Mouse (Mus musculus): Measurements from ENCODE around the gene Stat6. TPM values are rescaled to one million over a fixed set of nuclear protein-coding genes. Genes with fewer than 3 reads are reported as not detected.

The Stat6 gene
- total and polyA plus RNA-seq, 2 experiments: 27.7 to 44.7 TPM

DNA sequence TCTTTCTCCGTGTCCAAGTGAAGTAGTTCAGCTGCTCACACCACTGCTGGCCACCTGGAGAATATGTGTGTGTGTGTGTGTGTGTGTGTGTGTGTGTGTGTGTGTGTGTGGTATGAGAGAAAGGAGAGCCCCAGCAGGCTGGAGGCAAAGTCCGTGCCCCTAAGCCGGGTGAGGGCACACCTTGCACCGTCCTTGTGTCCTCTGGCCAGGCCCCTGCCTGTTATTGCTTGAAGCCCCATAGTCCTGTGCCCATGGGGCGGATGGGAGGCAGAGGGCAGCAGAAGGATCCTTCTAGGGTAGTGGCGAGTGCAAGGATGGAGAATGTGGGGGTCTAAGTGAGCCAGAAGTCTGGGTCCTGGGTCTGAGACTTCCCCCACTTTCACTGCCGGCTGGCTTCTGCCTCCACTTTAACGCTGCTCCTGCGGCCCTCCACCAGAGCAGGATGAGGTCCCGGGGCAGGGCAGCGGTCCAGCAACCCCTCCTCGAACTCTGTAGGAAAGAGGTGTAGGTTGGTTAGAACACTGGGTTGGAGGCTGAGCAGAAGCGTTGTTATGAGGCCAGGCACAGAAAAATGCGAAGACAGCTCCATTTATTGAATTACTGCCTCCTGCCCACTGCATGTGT is 18.6 kb downstream of the Stat6 start:
- Histone ChIP-seq H3K27ac (replicated peaks; ENCODE audit: insufficient read depth, low read depth, low read length) (peak overlapping the region; percentile 82), H3K4me3 (ENCODE audit: insufficient read depth, low read depth, low read length) (peak overlapping the region; percentile 57), H3K27me3 (ENCODE audit: control insufficient read depth, insufficient read depth, low read length) (no peaks in the 10 kb centered on the region), H3K9ac (ENCODE audit: low read depth, low read length) (peak overlapping the region; percentile 76), H3K36me3 (ENCODE audit: control insufficient read depth, insufficient read depth, low read length) (peaks cover 6% of the 10 kb centered on the region), H3K4me1 (ENCODE audit: control insufficient read depth, insufficient read depth, low read length) (peaks cover 18% of the 10 kb centered on the region), H3K79me2 (ENCODE audit: control insufficient read depth, insufficient read depth, low read length) (peaks cover 9% of the 10 kb centered on the region; the same call in 1 of the 2 replicates)
- DNase-seq (ENCODE audit: extremely low read depth, low read depth, low spot score): peak; percentile 69
- TF ChIP-seq POLR2A (IDR thresholded peaks at IDR 0.05; ENCODE audit: extremely low read depth, insufficient read depth, low read length) (peak; percentile 14; the same call in 1 of the 2 replicates), CTCF (IDR thresholded peaks at IDR 0.05; ENCODE audit: low read depth, low read length) (no peak)
- WGBS: 13% methylated on average over 14 of the region's 14 CpGs

DNA sequence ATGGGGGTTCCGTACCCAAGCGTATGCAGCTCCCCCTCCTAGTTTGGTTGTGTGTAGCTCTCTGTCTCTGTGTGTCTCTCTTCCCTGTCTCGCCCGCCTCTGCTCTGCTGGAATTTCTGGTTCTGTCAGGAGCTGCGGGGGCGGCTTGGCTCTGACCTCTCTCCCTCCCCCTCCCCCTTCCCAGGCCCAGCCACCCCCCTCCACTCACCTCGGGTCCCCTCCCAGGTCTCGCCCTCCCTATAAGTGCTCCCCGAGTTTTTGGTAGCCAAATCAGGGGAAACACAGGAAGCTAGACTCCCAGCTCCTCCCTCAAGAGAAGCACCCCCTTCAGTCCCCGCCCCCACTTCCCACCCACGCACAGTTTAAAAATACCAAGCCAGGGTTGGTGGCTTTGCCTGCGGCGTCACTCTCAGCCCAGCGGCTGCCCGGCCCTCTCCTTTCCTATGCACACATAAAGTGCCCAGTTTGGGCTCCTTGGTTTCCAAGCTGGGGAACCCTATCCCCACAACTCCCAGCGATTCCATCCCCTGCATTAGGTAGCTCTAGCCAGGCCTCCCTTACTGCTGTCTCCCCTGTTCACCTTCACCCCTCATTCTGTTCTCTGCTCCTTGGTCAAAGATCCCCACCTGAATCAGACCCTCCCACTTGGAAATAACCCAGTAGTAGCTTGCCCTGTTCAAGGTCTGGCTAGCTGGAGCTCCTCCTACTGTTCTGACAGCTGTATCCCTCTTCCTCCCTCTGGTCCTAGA is 19.3 kb downstream of the Stat6 start:
- WGBS: under 1% methylated on average over 16 of the region's 16 CpGs
- H3K27me3 ChIP-seq (ENCODE audit: control insufficient read depth, insufficient read depth, low read length): no peaks in the 10 kb centered on the region
- H3K36me3 ChIP-seq (ENCODE audit: control insufficient read depth, insufficient read depth, low read length): peaks cover 6% of the 10 kb centered on the region
- peak overlapping the region; percentile 76 for H3K9ac ChIP-seq (ENCODE audit: low read depth, low read length)
- H3K4me1 ChIP-seq (ENCODE audit: control insufficient read depth, insufficient read depth, low read length): peaks cover 18% of the 10 kb centered on the region
- peaks cover 9% of the 10 kb centered on the region; the same call in 1 of the 2 replicates for H3K79me2 ChIP-seq (ENCODE audit: control insufficient read depth, insufficient read depth, low read length)
- no peak; the same call in 1 of the 2 replicates for TF ChIP-seq CTCF (IDR thresholded peaks at IDR 0.05; ENCODE audit: low read depth, low read length)
- TF ChIP-seq POLR2A (IDR thresholded peaks at IDR 0.05; ENCODE audit: extremely low read depth, insufficient read depth, low read length): peak; percentile 42; the same call in 1 of the 2 replicates
- peak overlapping the region; percentile 93 for H3K27ac ChIP-seq (replicated peaks; ENCODE audit: insufficient read depth, low read depth, low read length)
- H3K4me3 ChIP-seq (ENCODE audit: insufficient read depth, low read depth, low read length): peak overlapping the region; percentile 57
- DNase-seq (ENCODE audit: extremely low read depth, low read depth, low spot score): peak; percentile 96

DNA sequence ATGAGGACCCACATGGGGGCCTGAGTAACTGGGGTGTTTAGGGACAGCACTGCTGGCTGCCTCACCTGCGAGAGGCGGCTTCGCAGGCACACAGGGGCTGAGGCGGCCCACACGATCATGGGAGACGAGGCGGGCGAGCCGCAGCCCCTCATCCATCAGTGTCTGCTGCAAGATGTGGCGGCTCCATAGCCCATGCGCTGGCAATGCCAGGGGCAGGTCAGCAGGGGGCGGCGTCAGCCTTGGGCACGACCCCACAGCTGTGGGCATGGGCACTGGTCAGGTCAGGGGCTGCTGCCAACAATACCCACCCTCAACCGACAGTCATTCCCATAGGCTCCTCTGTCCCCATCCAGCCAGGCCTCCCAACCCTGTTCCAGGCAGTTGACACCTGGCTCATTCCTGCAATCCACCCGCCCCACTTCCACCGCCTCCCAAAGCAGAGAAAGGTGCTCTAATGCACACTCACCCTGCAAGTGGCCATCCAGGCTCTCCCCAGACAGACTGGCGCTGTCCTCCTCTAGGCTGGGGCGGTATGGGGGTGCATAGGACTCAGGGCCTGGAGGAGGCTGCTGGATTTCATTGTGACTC is 20.0 kb downstream of the Stat6 start:
- WGBS: 47% methylated on average over 19 of the region's 19 CpGs
- Histone ChIP-seq H3K27me3 (ENCODE audit: control insufficient read depth, insufficient read depth, low read length) (no peaks in the 10 kb centered on the region), H3K4me3 (ENCODE audit: insufficient read depth, low read depth, low read length) (no peak overlapping the region), H3K36me3 (ENCODE audit: control insufficient read depth, insufficient read depth, low read length) (peaks cover 6% of the 10 kb centered on the region), H3K9ac (ENCODE audit: low read depth, low read length) (peak overlapping the region; percentile 21; the same call in 1 of the 2 replicates), H3K4me1 (ENCODE audit: control insufficient read depth, insufficient read depth, low read length) (peaks cover 18% of the 10 kb centered on the region), H3K79me2 (ENCODE audit: control insufficient read depth, insufficient read depth, low read length) (peaks cover 9% of the 10 kb centered on the region; the same call in 1 of the 2 replicates), H3K27ac (replicated peaks; ENCODE audit: insufficient read depth, low read depth, low read length) (peak overlapping the region; percentile 93)
- DNase-seq (ENCODE audit: extremely low read depth, low read depth, low spot score): no peak
- TF ChIP-seq POLR2A (IDR thresholded peaks at IDR 0.05; ENCODE audit: extremely low read depth, insufficient read depth, low read length) (no peak), CTCF (IDR thresholded peaks at IDR 0.05; ENCODE audit: low read depth, low read length) (peak; percentile 17; the same call in 1 of the 2 replicates)

DNA sequence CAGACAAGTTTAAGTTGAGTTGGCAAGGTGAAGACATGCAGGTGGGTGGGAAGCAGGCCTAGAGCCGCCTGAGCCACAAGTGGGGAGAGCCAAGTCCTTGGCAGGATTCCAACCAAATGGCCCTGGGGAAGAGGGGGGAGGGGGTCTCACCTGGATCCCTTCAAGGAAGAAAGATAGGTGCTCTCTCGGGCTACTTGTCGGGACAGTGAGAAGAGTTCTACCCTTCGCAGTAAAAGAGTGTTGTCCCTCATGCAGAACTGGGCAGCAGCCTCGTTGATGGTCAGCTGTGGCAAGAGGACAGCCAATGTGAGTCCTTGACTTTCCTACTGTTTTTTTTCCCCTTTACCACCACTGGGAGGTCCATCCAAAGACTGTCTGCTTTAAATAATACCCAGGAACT is 20.8 kb downstream of the Stat6 start:
- DNase-seq (ENCODE audit: extremely low read depth, low read depth, low spot score): no peak
- H3K27ac ChIP-seq (replicated peaks; ENCODE audit: insufficient read depth, low read depth, low read length): no peak overlapping the region
- WGBS: 31% methylated on average over 5 of the region's 5 CpGs
- peaks cover 18% of the 10 kb centered on the region for H3K4me1 ChIP-seq (ENCODE audit: control insufficient read depth, insufficient read depth, low read length)
- H3K4me3 ChIP-seq (ENCODE audit: insufficient read depth, low read depth, low read length): no peak overlapping the region
- H3K79me2 ChIP-seq (ENCODE audit: control insufficient read depth, insufficient read depth, low read length): peaks cover 9% of the 10 kb centered on the region; the same call in 1 of the 2 replicates
- no peaks in the 10 kb centered on the region for H3K27me3 ChIP-seq (ENCODE audit: control insufficient read depth, insufficient read depth, low read length)
- peaks cover 6% of the 10 kb centered on the region for H3K36me3 ChIP-seq (ENCODE audit: control insufficient read depth, insufficient read depth, low read length)
- no peak for TF ChIP-seq CTCF (IDR thresholded peaks at IDR 0.05; ENCODE audit: low read depth, low read length)
- no peak for TF ChIP-seq POLR2A (IDR thresholded peaks at IDR 0.05; ENCODE audit: extremely low read depth, insufficient read depth, low read length)
- H3K9ac ChIP-seq (ENCODE audit: low read depth, low read length): no peak overlapping the region

DNA sequence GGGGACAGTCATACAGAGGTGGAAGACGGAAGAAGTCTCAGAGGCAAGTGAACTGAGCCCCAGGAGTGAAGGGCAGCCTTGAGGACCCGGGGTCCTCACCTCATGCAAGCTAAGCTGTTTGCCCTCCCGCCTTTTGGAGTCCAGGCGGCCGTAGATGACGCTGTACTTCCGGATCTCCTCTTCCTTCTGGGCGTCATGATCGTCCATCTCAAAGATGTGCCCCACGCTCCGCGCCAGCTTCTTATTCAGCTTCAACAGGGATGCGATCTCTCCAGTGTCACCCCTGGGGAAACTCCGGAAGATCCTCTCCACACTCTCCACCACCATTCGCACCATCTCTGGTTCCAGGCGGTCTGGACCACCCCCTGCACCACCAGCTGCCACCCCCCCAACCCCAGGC is 21.4 kb downstream of the Stat6 start:
- no peak overlapping the region for H3K9ac ChIP-seq (ENCODE audit: low read depth, low read length)
- no peak for DNase-seq (ENCODE audit: extremely low read depth, low read depth, low spot score)
- no peak overlapping the region for H3K27ac ChIP-seq (replicated peaks; ENCODE audit: insufficient read depth, low read depth, low read length)
- WGBS: 81% methylated on average over 16 of the region's 16 CpGs
- TF ChIP-seq POLR2A (IDR thresholded peaks at IDR 0.05; ENCODE audit: extremely low read depth, insufficient read depth, low read length) (no peak), CTCF (IDR thresholded peaks at IDR 0.05; ENCODE audit: low read depth, low read length) (no peak)
- no peaks in the 10 kb centered on the region for H3K27me3 ChIP-seq (ENCODE audit: control insufficient read depth, insufficient read depth, low read length)
- peaks cover 6% of the 10 kb centered on the region for H3K36me3 ChIP-seq (ENCODE audit: control insufficient read depth, insufficient read depth, low read length)
- no peak overlapping the region for H3K4me3 ChIP-seq (ENCODE audit: insufficient read depth, low read depth, low read length)
- H3K79me2 ChIP-seq (ENCODE audit: control insufficient read depth, insufficient read depth, low read length): peaks cover 9% of the 10 kb centered on the region; the same call in 1 of the 2 replicates
- H3K4me1 ChIP-seq (ENCODE audit: control insufficient read depth, insufficient read depth, low read length): peaks cover 18% of the 10 kb centered on the region
